ENCODE assay signal across 20 mouse cellular contexts in genomic region chr10:86862496-86862895, GRCm38 (mm10).
"Had no signal": no experiment of that assay in that cellular context is flagged by ENCODE, and none has a peak within 500 bp of the region (broad histone marks: within the 10 kb centered on the region; RNA-seq: fewer than 3 reads in every experiment).

No protein-coding gene starts in this region.

- H3K4me3 ChIP-seq: limb, embryonic 12.5 days; limb, embryonic 15.5 days; lung, embryonic 15.5 days; megakaryocyte, embryonic 14.5 days; midbrain, embryonic 10.5 days; midbrain, embryonic 13.5 days; myocyte; neural tube, embryonic 13.5 days; stomach, embryonic 15.5 days had no signal

- H3K4me1 ChIP-seq: limb, embryonic 12.5 days; limb, embryonic 15.5 days; lung, embryonic 15.5 days; megakaryocyte, embryonic 14.5 days; midbrain, embryonic 10.5 days; midbrain, embryonic 13.5 days; neural tube, embryonic 13.5 days; stomach, embryonic 15.5 days had no signal

- H3K27me3 ChIP-seq: limb, embryonic 15.5 days; lung, embryonic 15.5 days; midbrain, embryonic 13.5 days; neural tube, embryonic 13.5 days; stomach, embryonic 15.5 days had no signal

- H3K9me3 ChIP-seq: limb, embryonic 12.5 days; limb, embryonic 15.5 days; lung, embryonic 15.5 days; midbrain, embryonic 10.5 days; midbrain, embryonic 13.5 days; neural tube, embryonic 13.5 days; stomach, embryonic 15.5 days had no signal

- H3K4me2 ChIP-seq: limb, embryonic 12.5 days; limb, embryonic 15.5 days; lung, embryonic 15.5 days; midbrain, embryonic 13.5 days; neural tube, embryonic 13.5 days; stomach, embryonic 15.5 days had no signal

- ATAC-seq: midbrain, embryonic 13.5 days; midbrain, embryonic 16.5 days had no signal

- H3K27ac ChIP-seq: kidney, postnatal 0 days; limb, embryonic 12.5 days; limb, embryonic 15.5 days; liver, embryonic 14.5 days; lung, embryonic 15.5 days; midbrain, embryonic 10.5 days; midbrain, embryonic 13.5 days; neural tube, embryonic 13.5 days; stomach, embryonic 15.5 days had no signal

- H3K9ac ChIP-seq: limb, embryonic 12.5 days; limb, embryonic 15.5 days; liver, embryonic 14.5 days; lung, embryonic 15.5 days; midbrain, embryonic 13.5 days; neural tube, embryonic 13.5 days; stomach, embryonic 15.5 days had no signal

- H3K36me3 ChIP-seq: limb, embryonic 12.5 days; limb, embryonic 15.5 days; lung, embryonic 15.5 days; midbrain, embryonic 10.5 days; midbrain, embryonic 13.5 days; neural tube, embryonic 13.5 days; stomach, embryonic 15.5 days had no signal

- DNase-seq: left cerebral cortex, postnatal 4 days; lung, adult 18-20 months; lung, postnatal 10 days; lung, postnatal 36 days; retina, postnatal 1 day; right cerebral cortex, postnatal 25 days; spleen, adult 18-20 months; thymus, postnatal 25 days had no signal
